In genomic region chr11:50230481-50231304, GRCm38 (mm10) we compare ENCODE assay signal across 9 mouse cellular contexts. TPM values are rescaled to one million over a fixed set of nuclear protein-coding genes. Genes with fewer than 3 reads are reported as not detected.
A peak's percentile ranks its signal among the peaks of the same experiment; 100 is the strongest.
DNase-seq lines count a peak whose midpoint lies in the region; ATAC-seq lines count a peak whose summit lies in the region.
"Had no signal": no experiment of that assay in that cellular context is flagged by ENCODE, and none has a peak within 500 bp of the region (broad histone marks: within the 10 kb centered on the region; RNA-seq: fewer than 3 reads in every experiment).

No protein-coding gene starts in this region.

- 23% methylated on average over 45 of the region's 45 CpGs for WGBS in hindbrain, embryonic 14.5 days
- 19% methylated on average over 45 of the region's 45 CpGs for WGBS in midbrain, embryonic 13.5 days

- H3K4me1 ChIP-seq in hindbrain, embryonic 14.5 days (replicated peaks; ENCODE audit: control insufficient read depth, insufficient read depth, low read length): peaks cover 37% of the 10 kb centered on the region
- H3K4me1 ChIP-seq in midbrain, embryonic 13.5 days (replicated peaks): peaks cover 44% of the 10 kb centered on the region

- peak; percentile 13 for DNase-seq in kidney, adult 9 months
- DNase-seq in kidney, adult 18-20 months: no peak
- peak; percentile 45 to 49 for DNase-seq in cerebellum, postnatal 14 days
- no peak for DNase-seq in hindbrain, embryonic 14.5 days (ENCODE audit: low spot score)
- DNase-seq in thymus, postnatal 0 days (ENCODE audit: low spot score): no peak
- no peak for DNase-seq in adrenal gland, postnatal 4 days (ENCODE audit: low spot score in 2 of 2)
- no peak for DNase-seq in gastrocnemius, postnatal 14 days
- DNase-seq: gastrocnemius, postnatal 10 days had no signal

- peaks cover 5% of the 10 kb centered on the region; the same call in 1 of the 2 replicates for H3K27me3 ChIP-seq in hindbrain, embryonic 14.5 days (ENCODE audit: control insufficient read depth, insufficient read depth, low read length)
- H3K27me3 ChIP-seq in midbrain, embryonic 13.5 days: peaks cover 24% of the 10 kb centered on the region

- peaks cover 48% of the 10 kb centered on the region for H3K36me3 ChIP-seq in hindbrain, embryonic 14.5 days (replicated peaks; ENCODE audit: control insufficient read depth, insufficient read depth)
- peaks cover 42% of the 10 kb centered on the region for H3K36me3 ChIP-seq in midbrain, embryonic 13.5 days

- no peaks in the 10 kb centered on the region for H3K9me3 ChIP-seq in hindbrain, embryonic 14.5 days (ENCODE audit: control insufficient read depth, low read length)
- no peaks in the 10 kb centered on the region for H3K9me3 ChIP-seq in midbrain, embryonic 13.5 days

- no peak overlapping the region for H3K9ac ChIP-seq in hindbrain, embryonic 14.5 days
- H3K9ac ChIP-seq in midbrain, embryonic 13.5 days (replicated peaks): 0 out of 2 replicates have a peak overlapping the region, but pooled peaks have one; percentile 32

- 0 out of 2 replicates have a peak overlapping the region, but pooled peaks have one; percentile 8 for H3K4me3 ChIP-seq in hindbrain, embryonic 14.5 days (replicated peaks; ENCODE audit: low read length)
- peak overlapping the region; percentile 22; the same call in 1 of the 2 replicates for H3K4me3 ChIP-seq in midbrain, embryonic 13.5 days (replicated peaks)

- H3K27ac ChIP-seq in hindbrain, embryonic 14.5 days: no peak overlapping the region
- no peak overlapping the region for H3K27ac ChIP-seq in midbrain, embryonic 13.5 days

- no peak for ATAC-seq in hindbrain, embryonic 14.5 days (ENCODE audit: low FRiP score)
- peak; percentile 38 for ATAC-seq in midbrain, embryonic 13.5 days

- intact Hi-C loops in gastrocnemius, postnatal 14 days (cut with DNase I; ENCODE audit: low total_unique reads): loop anchor here (5.0 kb wide), 1 partner anchor 68 kb away; no protein-coding TSS in a partner anchor

- peak overlapping the region; percentile 28; the same call in 1 of the 2 replicates for H3K4me2 ChIP-seq in hindbrain, embryonic 14.5 days (replicated peaks)
- H3K4me2 ChIP-seq in midbrain, embryonic 13.5 days (replicated peaks): peak overlapping the region; percentile 42

RNA-seq across cellular contexts. Expression of gene Ltc4s, which starts 7.7 kb away (rescaled TPM):
- 1.6 and 4.5 TPM in 2 replicates for polyA plus RNA-seq in hindbrain, embryonic 14.5 days (2014; fragmentation: Nextera tagmentation; extraction: Ambion mirVana)
- 0.89 and 1.2 TPM in 2 replicates for polyA plus RNA-seq in midbrain, embryonic 13.5 days (2015; fragmentation: Nextera tagmentation; extraction: Ambion mirVana)
- polyA plus RNA-seq in thymus, postnatal 0 days (2015; fragmentation: Nextera tagmentation; extraction: Ambion mirVana): 3.5 and 3.7 TPM in 2 replicates
- total RNA-seq in adrenal gland, postnatal 4 days (2021): 1 to 10 TPM; 4.4 to 6.0 TPM
- total RNA-seq in gastrocnemius, postnatal 14 days (2021): 1 to 10 TPM; 1.9 to 2.0 TPM

RNA-seq across cellular contexts. Expression of gene Mgat4b, which starts 20.0 kb away (rescaled TPM):
- 55.7 and 56.0 TPM in 2 replicates for polyA plus RNA-seq in hindbrain, embryonic 14.5 days (2014; fragmentation: Nextera tagmentation; extraction: Ambion mirVana)
- polyA plus RNA-seq in midbrain, embryonic 13.5 days (2015; fragmentation: Nextera tagmentation; extraction: Ambion mirVana): 18.0 and 30.1 TPM in 2 replicates
- polyA plus RNA-seq in thymus, postnatal 0 days (2015; fragmentation: Nextera tagmentation; extraction: Ambion mirVana): 8.6 and 11.8 TPM in 2 replicates
- 100 to 1,000 TPM; 159 to 178 TPM for total RNA-seq in adrenal gland, postnatal 4 days (2021)
- 10 to 100 TPM; 24.8 to 25.5 TPM for total RNA-seq in gastrocnemius, postnatal 14 days (2021)

RNA-seq across cellular contexts. Expression of gene Sqstm1, which starts 20.1 kb away (rescaled TPM):
- polyA plus RNA-seq in hindbrain, embryonic 14.5 days (2014; fragmentation: Nextera tagmentation; extraction: Ambion mirVana): 365 and 385 TPM in 2 replicates
- polyA plus RNA-seq in midbrain, embryonic 13.5 days (2015; fragmentation: Nextera tagmentation; extraction: Ambion mirVana): 271 and 280 TPM in 2 replicates
- polyA plus RNA-seq in thymus, postnatal 0 days (2015; fragmentation: Nextera tagmentation; extraction: Ambion mirVana): 233 and 246 TPM in 2 replicates
- 100 to 1,000 TPM; 502 to 551 TPM for total RNA-seq in adrenal gland, postnatal 4 days (2021)
- total RNA-seq in gastrocnemius, postnatal 14 days (2021): 100 to 1,000 TPM; 217 to 261 TPM

RNA-seq across cellular contexts. Expression of gene Mrnip, which starts 56.4 kb away (rescaled TPM):
- 34.4 and 37.7 TPM in 2 replicates for polyA plus RNA-seq in hindbrain, embryonic 14.5 days (2014; fragmentation: Nextera tagmentation; extraction: Ambion mirVana)
- 34.1 and 35.1 TPM in 2 replicates for polyA plus RNA-seq in midbrain, embryonic 13.5 days (2015; fragmentation: Nextera tagmentation; extraction: Ambion mirVana)
- polyA plus RNA-seq in thymus, postnatal 0 days (2015; fragmentation: Nextera tagmentation; extraction: Ambion mirVana): 13.1 and 15.3 TPM in 2 replicates
- 10 to 100 TPM; 24.8 to 26.2 TPM for total RNA-seq in adrenal gland, postnatal 4 days (2021)
- 1 to 10 TPM; 5.0 to 5.4 TPM for total RNA-seq in gastrocnemius, postnatal 14 days (2021)

Comparison
In these comparisons a context has a peak if more than half of its experiments do, and no peak if none do; other contexts are left out.
1. DNase-seq: peak in kidney, adult 9 months (single experiment) and cerebellum, postnatal 14 days (2 of 2); none in kidney, adult 18-20 months (single experiment), hindbrain, embryonic 14.5 days (single experiment), thymus, postnatal 0 days (single experiment), adrenal gland, postnatal 4 days (0 of 2) and gastrocnemius, postnatal 14 days (single experiment).